Mouse (Mus musculus) spleen, adult 2 months (tissue): Measurements from ENCODE around the gene Rpap3.

Experiments used
- CTCF ChIP-seq: fragments of 200-500 bp; IDR thresholded peaks from 2 replicates; pipeline ENCODE4 v1.5.1; 2011; ENCODE audit warnings: mild to moderate bottlenecking, inconsistent platforms; ENCODE audit not compliant: insufficient read depth, insufficient read length, insufficient replicate concordance; ENCODE audit errors: extremely low read depth
- POLR2A ChIP-seq: fragments of 200-500 bp; IDR thresholded peaks from 2 replicates; pipeline ENCODE4 v1.6.1; 2011; ENCODE audit warnings: low read depth, low read length, inconsistent platforms

DNA sequence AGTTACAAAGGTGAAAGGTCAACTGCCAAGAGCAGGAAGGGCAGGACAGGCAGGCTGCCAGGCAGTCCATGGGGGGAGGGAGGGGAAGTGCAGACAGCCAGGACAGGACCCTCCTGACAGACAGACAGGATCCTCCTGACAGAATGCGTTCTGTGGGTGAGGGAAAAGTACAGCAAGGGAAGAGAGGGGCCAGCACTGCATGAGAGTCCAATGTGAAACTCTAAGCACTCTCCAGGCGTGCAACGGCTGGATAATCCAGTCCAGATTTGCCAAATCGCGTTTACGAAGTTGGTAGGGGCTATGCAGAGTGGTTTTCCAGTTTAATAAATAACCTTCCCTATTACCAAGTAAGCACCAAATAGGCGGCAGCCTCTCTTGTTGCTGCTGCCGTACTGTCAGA, 23.6 kb downstream of the Rpap3 start:
- TF ChIP-seq CTCF = no peak
- no peak for TF ChIP-seq POLR2A
